Mouse (Mus musculus): Measurements from ENCODE around the gene Psmd4. TPM values are rescaled to one million over a fixed set of nuclear protein-coding genes. Genes with fewer than 3 reads are reported as not detected.
"Not testable (repeated sequence)": the region's sequence is repeated elsewhere in the genome, so short reads cannot be mapped to it uniquely, and the experiment has no call there.

Psmd4 gene
- total RNA-seq, 4 experiments from 2014 or later = 153 to 167 (median 156) TPM

DNA sequence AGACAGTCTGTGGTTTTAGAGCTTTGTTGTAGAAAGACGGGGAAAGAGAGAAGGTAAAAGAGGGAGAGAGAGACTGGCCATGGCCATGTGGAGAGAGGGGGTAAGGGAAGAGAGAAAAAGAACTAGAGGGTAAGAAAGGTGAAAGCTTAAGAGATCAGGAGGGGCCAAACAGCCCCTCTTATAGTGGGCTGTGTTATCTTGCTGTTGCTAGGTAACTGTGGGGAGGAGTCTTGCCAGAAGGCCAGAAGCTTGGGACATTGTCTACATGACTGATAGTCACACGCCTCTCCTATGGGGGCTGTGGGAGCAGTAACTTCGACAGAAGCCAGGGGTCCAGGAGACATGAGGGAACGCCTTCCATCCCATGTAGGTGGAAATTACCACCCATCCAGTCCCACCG is 17.2 kb downstream of the Psmd4 start:
- no peak for DNase-seq (ENCODE audit: low spot score in 2 of 2)

DNA sequence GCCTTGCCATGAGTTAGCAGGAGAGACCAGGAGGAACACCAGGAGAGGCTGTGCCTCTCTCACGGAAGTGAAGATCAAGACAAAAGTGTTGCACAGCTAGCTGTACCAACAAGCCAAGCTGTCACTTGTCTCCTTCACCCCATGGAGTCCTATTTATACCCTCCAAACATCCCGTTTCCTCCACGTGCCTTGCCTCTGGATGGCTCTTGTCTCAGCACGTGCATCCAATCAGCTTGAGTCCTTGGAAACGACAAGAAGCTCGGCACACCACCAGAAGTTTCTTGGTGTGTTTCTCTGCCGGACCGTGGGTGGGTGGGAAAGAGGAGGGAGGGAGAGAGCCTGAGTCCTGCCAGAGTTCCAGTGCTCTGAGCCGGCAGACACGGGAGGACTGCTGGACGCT is 17.9 kb downstream of the Psmd4 start:
- peak in 1 of 2 experiments; percentile 55 for DNase-seq (ENCODE audit: low spot score in 2 of 2)

DNA sequence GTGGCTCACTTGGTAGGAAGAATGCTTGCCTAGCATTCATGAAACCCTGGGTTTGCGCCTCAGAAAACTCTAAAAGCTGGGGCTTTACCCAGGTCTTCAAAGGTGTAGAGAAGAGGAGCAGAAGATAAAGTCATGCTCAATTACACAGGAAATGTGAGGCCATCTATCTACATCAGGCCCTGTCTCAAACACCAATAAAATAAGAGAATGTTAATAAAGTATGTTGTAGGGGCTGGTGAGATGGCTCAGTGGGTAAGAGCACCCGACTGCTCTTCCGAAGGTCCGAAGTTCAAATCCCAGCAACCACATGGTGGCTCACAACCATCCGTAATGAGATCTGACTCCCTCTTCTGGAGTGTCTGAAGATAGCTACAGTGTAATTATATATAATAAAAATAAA is 21.5 kb downstream of the Psmd4 start:
- not testable (repeated sequence) for DNase-seq (ENCODE audit: low spot score in 2 of 2)

DNA sequence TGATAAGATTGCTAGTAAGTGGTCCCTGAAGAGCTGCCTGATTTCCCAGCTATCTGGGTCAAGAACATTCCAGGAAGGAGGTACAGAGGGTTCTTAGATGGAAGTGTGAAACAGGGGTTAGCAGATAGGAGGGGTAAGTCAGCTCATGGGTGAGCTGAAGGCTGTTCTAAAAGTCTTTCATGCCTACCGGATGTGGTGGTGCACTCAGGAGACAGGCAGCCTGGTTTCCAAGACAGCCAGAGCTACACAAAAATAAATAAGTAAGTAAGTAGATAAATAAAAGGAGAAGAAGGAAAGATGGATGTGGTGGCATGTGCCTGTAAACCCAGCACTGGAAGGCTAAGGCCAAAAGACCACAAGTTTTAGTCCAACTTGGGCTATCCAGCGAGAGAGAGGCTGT is 23.7 kb downstream of the Psmd4 start:
- DNase-seq (ENCODE audit: low spot score in 2 of 2) = no peak

DNA sequence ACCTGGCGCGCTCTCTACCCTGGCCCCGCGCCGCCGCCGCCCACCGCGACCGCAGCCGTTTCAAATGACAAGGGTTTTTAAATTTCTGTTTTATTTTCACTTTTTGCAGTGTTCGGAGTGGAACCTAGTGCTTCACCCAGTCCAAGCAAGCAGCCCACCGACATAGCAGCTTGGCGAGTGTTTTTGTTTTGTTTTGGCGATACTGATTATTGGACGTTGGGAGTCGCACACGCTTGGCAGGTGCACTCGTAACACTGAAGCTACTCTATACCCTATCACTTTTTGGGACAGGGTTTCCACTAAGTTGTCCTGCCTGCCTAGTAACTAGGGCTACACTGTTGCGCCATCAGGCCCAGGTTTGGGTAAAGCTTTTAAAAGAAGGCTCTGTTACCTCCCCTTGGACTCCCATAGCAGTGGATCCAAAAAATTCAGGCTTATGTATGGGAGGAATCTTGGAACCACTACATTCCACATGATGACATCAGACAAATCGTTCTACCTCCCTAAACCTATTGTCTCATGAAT is 25.8 kb downstream of the Psmd4 start:
- no peak for DNase-seq (ENCODE audit: low spot score in 2 of 2)

DNA sequence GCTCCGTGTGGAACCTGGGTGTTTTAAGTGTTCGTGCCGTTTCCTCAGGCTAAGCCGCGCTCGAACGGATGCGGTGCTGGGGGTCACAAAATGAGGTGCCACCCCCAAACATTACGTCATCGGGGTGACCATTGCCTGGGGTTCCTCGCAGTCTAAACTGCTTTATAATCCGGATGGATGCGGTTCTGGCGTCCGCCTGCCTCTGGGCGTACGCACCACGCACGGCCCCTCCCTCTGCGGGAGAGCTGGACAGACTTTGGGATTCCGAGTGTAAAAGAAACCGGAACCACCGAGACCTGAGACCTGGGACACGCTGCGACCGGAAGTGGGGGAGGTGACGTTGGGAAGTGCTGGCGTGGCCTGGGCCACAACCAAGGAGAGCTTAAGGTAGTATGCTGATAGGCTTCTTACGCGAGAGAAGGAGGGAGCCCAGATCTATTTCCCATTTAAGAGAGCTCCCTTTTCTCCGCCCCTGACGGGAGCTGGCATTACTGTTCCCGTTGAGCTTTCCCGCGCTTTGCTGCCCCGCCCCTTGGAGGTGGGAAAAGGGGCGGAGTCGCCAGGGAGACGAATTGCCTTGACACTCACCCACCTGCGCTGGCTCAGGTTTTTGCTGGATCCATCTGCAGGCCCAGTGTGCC is 26.4 kb downstream of the Psmd4 start:
- DNase-seq (ENCODE audit: low spot score in 2 of 2) = peak; percentile 86 to 96

DNA sequence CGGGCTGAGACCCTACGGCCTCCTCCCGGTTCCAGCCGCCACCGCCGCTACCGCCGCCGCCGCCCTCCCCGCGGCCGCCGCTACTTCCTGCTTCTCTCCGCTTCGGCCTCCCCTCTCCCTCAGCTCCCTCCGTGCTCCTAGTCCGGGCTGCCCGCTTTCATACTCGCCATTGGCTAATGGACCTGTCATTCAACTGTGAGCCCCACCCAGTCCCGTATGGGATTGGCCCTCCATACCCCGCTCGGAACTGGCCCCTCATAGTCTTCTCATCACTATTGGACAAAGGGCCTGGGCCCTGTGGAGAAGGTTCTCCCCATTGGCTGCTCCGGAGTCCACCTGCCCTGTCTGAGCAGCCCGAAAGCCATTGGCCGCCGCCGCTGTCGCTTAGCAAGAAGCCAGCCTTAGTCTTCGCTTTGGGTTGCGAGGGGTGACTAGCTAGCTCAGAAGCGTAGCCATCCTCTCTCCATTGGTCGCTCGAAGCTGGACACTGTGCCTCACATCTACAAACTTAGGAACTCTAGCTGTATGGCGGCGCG is 27.0 kb downstream of the Psmd4 start, which contains the start of gene Zfp687:
TSS of gene Zfp687 (minus strand) at position 112 of the 536 bp plus-strand sequence.
- DNase-seq (ENCODE audit: low spot score in 2 of 2) = peak; percentile 99 to 100

DNA sequence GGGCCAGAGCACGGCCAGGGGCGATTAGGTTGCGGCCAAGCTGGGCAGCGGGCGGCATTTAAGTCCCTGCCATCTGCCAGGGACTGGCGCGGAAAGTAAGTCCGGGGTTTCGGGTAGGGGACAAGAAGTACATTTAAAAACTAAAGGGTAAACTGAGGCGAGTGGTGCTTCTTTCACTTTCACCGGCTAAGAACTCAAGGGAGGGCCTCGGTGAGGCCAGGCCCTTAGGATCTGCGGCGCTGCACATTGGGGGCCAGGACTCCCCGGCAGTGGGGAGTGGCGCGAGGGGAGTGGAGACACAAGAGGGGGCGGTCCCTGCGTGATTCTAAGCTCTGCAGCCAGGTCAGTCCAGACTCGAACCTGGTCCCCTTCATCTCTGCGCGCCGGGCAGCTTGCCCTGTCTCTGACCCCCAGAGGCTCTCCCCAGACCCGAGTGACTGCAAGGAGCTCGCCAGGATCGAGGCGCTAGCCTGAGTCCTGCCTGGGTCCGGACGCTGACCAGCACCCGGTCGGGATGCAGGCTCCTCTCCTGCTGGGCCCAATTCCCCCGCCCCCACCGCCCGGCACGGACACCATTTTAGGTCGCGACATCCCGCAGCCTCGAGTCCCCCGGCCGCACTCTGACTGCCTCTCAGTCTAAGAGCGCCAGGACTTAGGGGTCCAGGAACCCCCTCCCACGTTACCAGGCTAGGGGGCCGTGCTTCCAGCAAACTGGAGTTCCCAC is 27.8 kb downstream of the Psmd4 start:
- peak in 1 of 2 experiments; percentile 58 for DNase-seq (ENCODE audit: low spot score in 2 of 2)

DNA sequence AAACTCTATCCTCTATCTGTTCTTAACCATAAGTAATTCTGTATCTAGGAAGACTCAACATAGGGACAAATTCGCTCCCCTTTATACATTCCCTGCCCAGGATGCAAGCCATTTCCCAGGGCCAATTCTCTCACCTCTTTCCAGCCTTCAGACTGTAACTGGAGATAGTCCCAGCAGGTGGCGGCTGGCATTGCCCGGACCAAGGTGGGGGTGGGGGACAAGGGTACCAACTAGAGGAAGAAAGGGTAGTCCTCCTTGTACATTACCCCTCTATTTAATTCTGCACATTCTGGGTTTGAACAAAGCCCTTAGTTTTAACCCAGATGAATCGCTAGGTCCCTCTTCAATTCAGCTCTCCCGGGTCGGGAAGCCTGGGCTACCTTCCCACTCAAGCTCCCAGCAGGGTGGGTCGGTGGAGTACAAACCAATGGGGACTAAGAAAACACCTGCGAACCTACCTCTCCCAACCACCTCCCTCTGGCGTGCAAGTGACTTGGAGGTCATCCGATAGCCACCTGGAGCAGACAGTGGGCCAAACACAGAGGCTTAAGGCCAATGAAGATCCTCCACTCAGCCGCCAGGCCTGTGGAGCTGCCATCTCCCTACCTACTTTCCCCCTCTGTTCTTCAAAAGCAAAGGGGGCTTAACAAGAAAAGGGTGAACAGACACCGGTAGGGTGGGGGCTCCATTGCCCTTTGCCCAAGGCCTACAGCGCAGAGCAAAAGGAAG is 28.6 kb downstream of the Psmd4 start:
- no peak for DNase-seq (ENCODE audit: low spot score in 2 of 2)

DNA sequence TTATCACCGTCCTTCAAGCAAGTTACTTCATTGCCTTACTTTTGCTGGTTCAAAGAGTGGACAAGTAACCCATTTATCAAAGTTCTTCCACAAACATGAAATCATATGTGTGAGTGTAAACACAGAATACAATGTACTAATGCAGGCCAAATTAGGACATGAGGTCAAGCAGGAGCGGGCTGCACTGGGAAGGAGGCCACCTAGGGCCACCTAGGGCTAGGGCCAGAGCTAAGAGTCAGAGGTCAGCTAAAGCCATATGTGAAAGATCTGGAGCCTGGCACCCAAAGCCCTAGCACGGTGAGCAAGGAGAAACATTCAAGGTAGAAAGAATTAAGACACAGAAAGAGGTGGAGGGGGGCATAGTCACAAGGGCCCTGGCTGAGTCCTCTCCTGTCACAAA is 29.4 kb downstream of the Psmd4 start:
- DNase-seq (ENCODE audit: low spot score in 2 of 2) = no peak

DNA sequence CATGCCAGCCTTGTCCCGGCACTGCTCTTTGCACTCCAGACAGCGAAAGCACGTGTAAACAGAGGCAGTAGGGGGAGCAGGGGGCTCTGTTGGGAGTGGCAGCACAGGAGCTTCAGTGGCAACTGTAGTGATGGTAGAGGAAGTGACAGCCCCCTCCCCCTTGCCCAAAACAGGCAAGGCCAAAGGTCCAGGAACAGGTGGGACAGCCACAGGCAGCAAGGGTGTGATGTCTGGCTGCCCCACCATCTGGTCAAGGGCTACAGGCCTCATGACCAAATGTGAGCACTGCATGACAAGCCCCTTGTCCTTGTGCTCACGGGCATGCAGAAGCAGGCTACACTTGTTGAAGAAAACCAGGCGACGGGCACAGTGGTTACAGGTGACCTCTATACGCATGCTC is 32.0 kb downstream of the Psmd4 start:
- no peak for DNase-seq (ENCODE audit: low spot score in 2 of 2)

DNA sequence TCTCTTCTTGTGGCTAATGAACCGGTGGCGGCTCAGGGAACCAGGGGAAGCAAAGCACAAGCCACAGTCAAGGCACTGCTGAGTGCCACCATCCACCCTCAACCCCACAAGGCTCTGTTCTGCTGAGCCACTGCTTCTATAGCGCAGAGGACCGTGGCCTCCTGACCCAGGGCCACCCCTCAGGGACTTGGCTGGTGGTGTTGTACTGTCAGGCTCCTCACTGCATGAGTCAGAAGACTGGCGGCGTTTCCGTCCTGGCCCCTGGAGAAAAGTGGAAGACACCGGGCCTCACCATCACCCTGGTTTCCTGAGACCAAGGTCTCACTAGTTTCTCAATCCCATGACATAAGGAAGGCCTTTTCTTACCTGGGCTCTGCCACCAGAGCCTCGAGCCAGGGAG is 34.7 kb downstream of the Psmd4 start:
- no peak for DNase-seq (ENCODE audit: low spot score in 2 of 2)

DNA sequence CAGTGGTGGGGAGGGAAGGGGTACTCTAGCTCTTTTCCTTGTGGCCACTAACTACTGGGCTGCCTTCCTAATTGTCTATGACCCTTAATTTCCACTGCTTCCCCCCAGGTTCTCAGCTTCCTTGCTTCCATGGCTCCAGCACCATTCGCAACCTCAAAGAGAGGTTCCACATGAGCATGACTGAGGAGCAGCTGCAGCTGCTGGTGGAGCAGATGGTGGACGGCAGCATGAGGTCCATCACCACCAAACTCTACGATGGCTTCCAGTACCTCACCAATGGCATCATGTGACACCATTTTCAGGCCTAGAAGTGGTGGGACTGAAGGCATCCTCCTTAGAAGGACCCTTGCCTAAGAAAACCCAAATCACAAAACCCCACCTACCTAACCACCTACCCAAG is 36.8 kb downstream of the Psmd4 start:
- no peak for DNase-seq (ENCODE audit: low spot score in 2 of 2)

DNA sequence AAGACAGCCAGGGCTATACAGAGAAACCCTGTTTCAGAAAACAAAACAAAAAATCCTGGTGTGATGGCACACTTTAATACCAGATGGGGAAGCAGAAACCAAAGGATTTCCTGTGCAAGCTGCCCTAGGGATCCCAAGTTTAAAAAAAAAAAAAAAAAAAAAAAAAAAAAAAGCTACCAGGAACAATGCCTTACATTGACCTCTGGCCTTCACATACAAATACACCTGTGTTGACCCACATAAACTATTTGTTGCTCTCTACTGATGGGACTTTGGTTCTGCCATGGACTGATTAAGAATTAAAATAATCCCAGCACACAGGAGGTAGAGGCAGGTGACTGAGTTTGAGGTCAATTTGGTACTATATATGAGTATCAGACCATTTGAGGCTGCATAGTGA is 39.1 kb downstream of the Psmd4 start:
- no peak for DNase-seq (ENCODE audit: low spot score in 2 of 2)

DNA sequence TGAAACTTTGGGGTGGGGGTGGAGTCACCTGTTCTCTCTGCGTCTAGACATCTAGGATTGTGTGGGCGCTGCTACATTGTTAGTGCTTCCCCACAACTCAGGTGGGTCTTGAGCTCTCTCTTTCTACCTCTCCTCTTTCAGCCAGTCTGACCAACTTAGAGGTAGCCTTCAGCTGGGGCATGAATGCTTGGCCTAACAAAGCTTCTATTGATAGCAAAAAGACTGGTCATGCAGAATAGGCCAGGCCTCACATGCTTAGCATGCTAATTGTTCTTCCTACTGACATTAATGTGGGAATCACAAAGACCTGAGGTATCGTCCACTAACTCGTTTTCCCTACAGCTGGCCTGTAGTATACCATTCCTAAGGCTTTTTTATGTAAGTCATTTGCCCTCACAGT is 39.8 kb downstream of the Psmd4 start:
- no peak for DNase-seq (ENCODE audit: low spot score in 2 of 2)

DNA sequence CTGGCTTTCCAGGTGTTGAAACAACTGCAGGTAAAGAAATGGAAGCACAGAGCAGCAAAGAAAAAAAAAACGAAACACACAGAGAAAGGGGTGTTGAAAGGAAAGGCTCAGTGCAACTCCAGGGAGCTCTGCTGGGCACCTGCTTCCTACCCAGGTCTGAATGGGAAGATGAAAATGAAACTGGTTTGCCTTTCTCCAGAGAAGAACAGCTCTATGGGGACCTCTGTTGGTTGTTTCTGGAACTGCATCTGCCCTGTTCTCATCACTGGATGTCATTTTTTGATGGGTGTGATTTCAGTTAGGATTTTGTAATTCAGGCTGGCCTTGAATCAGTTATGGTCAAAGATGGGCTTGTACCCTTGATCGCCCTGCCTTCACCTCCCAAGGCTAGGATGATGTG is 45.5 kb downstream of the Psmd4 start:
- peak in 1 of 2 experiments; percentile 71 for DNase-seq (ENCODE audit: low spot score in 2 of 2)

DNA sequence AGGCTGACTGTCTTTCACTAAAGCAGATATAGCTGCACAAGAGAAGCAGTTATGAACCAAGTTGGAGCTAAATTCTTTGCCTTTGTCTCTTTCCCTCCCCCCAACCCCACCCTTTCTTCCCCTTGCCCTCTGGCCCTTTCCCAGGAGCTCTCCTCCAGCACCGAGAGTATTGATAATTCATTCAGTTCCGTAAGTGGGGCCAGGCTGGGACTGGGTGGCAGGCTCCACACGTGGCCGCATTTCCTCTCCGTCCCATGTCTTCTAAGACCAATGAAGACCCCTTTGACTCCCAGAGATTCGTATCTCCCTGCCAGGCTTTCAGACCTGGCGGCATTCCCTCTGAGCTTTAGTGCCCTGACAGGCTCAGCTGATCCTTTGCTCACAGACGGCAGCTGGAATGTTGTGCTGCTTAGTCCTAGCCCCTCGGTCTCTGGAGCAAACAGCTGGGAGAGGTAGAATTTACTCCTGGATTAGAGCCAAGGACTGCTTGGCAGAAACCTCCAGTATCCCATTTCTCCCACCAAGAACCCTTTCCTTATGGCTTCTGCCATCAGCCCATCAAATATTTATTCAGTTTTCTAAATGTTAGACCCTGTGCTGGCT is 53.2 kb downstream of the Psmd4 start:
- no peak for DNase-seq (ENCODE audit: low spot score in 2 of 2)

DNA sequence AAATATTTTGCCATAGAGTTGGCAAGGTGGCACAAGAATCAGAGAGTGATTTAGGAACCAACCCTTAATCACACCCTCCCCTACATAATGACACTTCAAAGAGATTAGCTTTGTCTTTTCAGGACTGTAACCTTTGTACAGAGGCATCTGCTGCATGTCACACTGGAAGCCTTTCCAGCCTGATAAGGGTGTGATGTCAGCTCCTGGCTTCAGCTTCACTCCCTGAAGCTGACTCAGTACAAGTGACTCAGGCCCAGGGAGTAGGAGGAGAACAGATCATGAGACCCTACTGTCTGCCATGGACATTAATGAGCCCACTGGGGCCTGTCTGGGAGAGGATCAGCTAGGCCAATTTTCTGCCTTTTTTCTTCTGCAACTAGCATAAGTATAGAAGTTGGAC is 54.8 kb downstream of the Psmd4 start:
- no peak for DNase-seq (ENCODE audit: low spot score in 2 of 2)

DNA sequence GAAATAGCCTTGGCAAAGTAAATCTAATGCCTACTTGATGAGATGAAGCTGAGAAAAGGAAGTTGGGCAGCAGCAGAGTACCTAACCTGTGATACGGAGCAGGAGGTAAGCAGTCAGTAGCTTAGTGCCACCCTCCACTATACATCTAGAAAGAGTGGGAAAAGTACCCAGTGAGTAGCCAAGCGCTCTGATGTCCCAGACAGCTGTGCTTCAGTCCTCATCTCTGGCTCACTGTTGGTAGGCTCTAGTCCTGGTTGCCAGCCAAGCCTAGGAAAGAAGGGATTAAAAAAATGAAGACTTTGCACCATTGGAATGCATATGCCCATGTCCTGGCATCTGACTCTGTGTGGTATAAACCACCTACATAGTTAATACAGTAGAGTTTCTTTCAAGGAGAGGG is 56.9 kb downstream of the Psmd4 start:
- no peak for DNase-seq (ENCODE audit: low spot score in 2 of 2)

DNA sequence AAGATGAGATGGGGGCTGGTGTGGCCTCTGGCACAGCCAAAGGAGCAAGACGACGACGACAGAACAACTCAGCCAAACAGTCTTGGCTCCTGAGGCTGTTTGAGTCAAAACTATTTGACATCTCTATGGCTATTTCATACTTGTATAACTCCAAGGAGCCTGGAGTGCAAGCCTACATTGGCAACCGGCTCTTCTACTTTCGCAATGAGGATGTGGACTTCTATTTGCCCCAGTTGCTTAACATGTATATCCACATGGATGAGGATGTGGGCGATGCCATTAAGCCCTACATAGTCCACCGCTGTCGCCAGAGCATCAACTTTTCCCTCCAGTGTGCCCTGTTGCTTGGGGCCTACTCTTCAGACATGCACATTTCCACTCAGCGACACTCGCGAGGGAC is 58.1 kb downstream of the Psmd4 start:
- no peak for DNase-seq (ENCODE audit: low spot score in 2 of 2)

Measured in left cerebral cortex, adult 8-10 months (tissue).